Mouse (Mus musculus): ENCODE results near the gene Srrm4.

DNA sequence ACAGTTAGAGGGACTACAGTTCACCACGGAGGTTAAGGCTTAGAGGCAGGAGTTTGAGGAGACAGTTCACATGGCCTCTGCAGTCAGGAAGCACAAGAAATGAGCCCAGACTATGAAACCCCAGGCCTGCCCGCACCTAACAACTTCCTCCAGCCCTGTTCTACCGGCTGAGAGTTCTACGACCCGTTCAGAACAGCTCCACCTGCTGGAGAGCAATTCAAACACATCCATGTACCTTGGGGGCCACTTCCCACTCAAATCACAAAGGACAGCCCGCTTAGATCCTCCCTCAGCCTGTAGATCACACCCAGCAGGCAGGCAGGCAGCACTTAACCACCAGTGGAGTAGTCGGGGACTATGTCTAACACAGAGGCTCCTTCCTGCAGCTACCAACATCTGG lies 49.3 kb downstream of the Srrm4 start:
- TF ChIP-seq POLR2A (IDR thresholded peaks at IDR 0.05; ENCODE audit: low read depth, low read length) (no peak), CTCF (IDR thresholded peaks at IDR 0.05; ENCODE audit: extremely low read depth, insufficient read depth, insufficient read length, insufficient replicate concordance) (no peak)
